Mouse (Mus musculus): ENCODE measurements around the gene Timm23.
"Not testable (repeated sequence)": the region's sequence is repeated elsewhere in the genome, so short reads cannot be mapped to it uniquely, and the experiment has no call there.

The Timm23 gene

DNA sequence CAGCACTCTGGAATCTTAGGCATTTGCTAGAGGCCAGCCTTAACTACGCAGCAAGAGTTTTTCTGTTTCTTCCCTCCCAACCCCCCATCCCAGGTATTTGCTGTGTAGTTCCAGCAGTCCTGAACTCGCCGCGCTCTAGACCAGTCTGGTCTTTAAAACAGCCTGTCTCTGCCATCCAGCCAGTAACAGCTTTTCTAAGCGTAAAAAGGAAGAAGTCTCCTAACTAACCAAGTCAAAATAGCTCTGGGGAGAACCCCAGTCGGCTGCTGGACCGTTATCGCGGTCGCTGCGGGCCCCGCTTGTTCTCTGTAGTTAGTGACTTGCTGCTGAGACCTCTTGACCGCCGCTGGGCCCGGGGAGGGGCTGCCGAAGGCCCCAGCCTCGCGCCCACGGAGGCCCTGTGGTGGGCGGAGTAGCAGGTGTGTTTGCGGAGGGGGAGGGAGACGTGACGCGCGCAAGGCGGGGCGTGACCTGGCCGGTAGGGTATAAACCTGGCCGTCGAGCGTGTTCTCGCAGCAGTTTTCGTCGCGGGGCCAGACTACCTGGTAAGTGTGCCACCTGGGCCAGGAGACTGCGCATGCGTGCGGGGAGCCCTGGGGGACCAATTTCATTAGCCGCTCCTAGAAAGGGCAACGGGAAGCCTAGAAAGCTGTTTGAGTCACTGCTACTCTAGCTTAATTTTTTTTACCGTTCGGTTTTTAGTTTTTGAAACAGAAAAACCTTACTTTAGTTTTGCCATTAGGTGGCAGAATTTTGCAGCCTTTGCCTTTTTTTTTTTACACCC is 36.2 kb downstream of the Timm23 start:
- in situ Hi-C loops (cut with MboI, MseI): no loop called here

DNA sequence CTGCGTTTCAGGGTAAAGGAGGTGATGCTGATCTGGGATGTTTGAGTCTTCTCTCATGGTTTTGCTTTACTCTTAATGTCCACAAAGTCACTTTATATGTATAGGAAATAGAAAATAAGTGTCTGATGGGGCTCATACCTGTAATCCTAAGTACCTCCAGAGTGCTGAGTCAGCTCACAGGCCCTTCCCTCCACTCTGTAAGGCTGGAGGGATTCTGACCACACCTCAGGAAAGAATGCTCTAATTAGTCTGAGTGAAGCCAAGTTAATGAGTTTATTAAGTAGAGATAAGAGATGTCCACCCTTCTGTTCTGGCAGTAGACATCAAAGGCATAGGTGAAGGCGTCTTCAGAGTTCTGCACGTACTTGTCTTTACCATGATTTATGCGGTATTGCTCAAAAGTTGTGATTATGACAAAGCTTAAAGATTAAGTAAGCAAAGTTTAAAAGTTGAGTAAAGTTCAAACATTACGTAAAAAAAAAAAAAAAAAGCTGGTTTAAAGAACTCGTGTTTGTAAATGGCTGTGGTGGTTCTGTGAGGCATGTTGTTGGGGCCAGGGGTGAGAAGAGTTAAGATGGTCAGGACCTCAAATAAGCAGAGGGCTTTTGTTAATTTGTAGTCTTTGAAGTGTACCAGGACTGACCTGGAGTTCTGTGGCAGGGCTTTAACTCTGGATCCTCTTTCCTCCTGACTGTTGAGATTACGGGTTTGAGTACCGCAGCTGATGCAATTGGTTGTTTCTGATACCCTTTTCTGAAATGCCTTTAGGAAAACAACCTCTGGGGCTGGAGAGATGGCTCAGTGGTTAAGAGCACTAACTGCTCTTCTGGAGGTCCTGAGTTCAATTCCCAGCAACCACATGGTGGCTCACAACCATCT is 37.3 kb downstream of the Timm23 start:
- in situ Hi-C loops (cut with MboI, MseI): no loop called here

DNA sequence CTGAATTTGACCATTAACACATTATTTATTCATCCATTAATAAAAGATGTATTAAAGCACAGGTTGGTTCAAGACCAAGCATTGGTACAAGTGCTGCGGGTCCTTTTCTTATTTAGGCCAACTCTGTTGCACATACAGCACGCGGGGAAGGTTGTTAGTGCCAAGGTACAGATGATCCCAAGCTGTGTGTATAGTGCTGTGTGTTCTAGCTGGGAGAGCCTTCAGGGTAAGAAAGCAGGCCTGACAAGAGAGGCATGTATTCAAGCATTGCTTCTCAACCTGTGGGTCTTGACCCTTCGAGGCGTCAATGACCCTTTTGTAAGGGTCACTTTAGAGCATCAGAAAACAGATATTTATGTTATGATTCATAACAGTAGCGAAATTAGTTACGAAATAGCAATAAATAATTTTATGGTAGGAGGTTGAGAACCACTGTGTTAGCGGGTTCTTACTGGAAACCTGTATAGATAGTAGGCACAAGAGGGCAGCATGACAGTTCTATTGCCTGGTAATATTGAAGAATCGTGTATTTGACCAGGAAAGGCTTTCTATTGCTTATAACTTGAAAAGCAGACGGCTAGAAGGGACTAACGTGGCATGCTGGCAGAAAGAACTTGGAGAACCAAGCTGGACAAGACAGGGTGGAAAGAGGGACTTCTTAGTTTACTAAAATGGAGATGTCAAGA is 38.4 kb downstream of the Timm23 start:
- in situ Hi-C loops (cut with MboI, MseI): no loop called here

DNA sequence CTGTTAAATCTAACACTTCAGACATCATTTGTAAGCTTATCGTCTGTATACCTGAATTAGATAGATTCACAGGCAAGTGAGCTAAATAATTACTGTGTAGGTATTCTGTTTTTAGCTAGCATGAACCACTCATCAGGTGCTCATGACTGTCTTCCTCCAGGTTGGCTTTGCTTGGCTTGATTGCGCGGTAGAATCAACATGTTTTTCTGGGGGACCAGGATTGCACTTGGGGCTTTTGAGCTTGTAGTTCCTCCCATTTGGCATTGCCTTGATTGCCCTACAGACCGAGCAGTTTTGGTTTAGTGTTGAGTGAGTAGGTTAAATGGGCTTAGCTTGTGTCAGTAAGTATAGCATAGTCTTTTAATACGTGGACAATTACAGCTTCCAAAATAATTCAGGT is 39.5 kb downstream of the Timm23 start:
- in situ Hi-C loops (cut with MboI, MseI): no loop called here

DNA sequence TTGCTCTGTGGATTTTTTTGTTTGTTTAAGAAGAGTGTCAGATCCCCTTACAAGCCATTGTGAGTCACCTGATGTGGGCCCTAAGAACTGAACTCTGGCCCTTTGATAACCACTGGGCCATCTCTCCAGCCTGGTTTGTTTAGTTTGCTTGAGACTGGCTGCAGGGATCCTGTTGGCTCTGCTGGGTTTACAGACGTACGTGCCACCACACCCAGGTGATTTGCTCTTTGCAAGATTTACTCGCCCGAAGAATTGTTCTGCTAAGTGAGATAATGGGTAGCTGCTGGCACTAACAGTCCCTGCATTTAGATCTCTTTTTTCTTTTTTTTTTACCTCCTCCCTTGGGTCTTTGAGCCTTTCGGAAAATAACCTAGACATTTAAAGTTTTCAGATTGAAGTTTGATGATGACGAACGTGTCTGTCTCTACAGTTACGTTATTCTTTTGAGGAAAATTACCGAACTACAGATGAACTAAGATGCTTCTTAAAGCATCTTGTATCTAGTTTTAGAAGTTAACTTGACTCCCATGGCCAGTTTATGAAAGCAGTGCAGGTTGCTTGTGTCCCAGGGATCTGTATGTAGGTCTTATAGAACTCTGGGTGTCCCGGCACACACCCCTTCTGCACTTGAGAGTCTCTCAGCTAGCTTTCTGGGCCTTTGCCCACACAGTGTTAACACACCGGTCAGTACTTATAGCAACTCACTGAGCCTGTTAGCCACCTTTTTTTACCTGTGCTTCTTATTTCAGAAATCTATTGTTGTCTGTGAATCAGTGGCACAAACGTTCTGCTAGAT is 40.4 kb downstream of the Timm23 start:
- in situ Hi-C loops (cut with MboI, MseI): no loop called here

DNA sequence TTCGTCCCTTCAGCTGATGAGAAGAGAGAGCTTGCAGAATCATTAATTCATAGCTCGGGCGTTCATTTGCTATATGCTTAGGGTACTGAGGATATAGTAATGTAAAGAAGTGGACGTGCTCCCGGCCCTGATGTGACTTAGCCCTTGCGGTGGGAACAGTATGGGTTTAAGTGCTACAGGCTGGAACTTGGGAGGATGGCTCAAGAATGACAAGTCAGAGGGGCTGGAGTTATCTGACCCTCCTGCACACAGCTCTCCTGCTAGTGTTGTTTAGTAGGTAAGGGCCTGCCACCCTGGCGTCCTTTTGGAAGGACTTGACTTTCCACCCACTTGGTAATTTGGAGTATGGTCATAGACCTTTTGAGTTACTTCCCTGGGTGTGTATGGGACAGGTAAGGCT is 41.1 kb downstream of the Timm23 start:
- in situ Hi-C loops (cut with MboI, MseI): no loop called here

DNA sequence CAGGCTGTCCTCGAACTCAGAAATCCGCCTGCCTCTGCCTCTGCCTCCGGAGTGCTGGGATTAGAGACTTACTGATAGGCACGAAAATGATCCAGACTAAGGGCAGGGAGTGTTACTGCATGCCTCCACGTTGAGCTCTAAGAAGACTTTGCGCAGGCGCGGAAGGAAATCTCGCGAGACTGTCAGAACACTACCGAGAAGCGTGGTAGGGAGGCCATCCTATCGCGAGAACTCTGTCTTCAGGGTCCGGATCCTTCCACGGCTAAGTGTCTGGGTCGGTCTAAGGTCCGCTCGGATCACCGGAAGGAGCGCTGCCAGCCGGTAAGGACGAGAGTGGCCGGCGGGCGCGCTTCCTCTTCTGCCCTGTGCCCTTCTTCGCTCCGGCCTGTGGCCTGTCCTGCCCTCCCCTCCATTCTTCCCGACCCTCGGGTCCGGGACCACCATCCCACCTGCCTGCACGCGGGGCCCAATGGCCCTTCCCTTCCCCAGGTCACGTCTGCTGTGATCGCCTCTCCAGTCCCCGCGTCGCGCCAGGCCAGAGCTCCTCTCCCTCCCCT is 41.9 kb downstream of the Timm23 start, which contains the start of gene Ncoa4:
Gene Ncoa4, plus strand, starts transcription at position 176 of the 557 bp plus-strand sequence.
- in situ Hi-C loops (cut with MboI, MseI): loop anchor here (5.0 kb wide), 1 partner anchor 72 kb away; the partner anchor contains the start of genes Dph3 and Oxnad1

DNA sequence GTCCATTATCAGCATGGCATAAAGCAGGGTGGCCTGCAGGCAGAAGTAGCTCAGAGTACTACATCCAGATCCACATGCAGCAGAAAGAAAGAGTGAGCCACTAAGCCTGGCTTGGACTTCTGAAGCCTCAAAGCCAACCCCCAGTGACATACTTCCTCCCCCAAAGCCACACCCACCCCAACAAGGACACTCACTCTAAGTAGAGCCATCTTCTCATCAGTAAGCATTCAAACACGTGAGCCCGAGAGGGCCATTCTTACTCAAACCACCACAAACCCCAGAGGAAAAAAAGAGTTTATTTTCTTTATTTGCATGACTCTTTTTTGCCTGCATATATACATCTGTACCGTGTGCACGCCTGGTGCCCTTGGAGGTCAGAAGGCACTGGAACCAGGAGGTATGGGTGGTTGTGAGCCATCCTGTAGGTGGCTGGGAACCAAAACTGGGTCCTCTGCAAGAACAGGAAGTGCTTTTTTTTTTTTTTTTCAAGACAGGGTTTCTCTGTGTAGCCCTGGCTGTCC is 42.5 kb downstream of the Timm23 start:
- in situ Hi-C loops (cut with MboI, MseI): loop anchor here (5.0 kb wide), 1 partner anchor 72 kb away; the partner anchor contains the start of genes Dph3 and Oxnad1

DNA sequence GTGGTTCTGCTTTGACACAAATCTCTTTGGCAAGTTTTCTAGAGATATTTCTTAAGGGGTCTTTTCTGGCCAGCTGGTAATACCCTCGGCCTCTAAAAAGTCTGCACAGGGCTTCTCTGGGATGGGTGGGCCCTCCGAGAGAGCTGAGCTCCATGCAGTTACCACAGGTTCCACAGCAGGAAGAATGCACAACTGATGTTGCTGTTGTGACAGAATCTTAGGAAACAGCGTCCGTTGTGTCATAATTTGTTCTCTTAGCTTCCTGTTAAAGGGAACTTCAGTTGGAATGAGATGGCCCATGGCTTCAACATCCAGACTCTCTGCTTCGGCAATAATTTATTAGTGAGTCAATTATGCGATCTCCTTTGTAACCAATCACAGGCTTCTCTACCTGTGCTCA is 46.9 kb downstream of the Timm23 start:
- in situ Hi-C loops (cut with MboI, MseI): loop anchor here (5.0 kb wide), 1 partner anchor 67 kb away; the partner anchor contains the start of genes Dph3 and Oxnad1

DNA sequence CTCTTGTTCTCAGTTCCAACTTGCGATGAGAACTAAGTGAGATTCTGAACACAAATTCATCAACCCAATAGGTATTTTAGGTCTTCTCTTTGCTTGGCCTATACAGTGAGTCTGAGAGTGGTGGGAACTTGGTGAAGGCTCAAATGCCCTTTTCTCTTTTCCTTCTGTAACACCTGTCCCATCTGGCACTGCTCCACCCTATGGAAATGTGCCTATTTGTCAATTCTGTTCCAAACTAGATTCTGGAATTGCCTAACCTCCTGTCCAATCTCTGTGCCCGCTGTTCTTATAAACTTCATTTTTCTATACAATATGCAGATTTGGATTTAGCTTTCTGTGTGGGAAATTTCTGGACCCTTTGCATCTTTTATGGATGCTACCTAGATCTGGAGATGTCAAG is 48.5 kb downstream of the Timm23 start:
- in situ Hi-C loops (cut with MboI, MseI): no loop called here

DNA sequence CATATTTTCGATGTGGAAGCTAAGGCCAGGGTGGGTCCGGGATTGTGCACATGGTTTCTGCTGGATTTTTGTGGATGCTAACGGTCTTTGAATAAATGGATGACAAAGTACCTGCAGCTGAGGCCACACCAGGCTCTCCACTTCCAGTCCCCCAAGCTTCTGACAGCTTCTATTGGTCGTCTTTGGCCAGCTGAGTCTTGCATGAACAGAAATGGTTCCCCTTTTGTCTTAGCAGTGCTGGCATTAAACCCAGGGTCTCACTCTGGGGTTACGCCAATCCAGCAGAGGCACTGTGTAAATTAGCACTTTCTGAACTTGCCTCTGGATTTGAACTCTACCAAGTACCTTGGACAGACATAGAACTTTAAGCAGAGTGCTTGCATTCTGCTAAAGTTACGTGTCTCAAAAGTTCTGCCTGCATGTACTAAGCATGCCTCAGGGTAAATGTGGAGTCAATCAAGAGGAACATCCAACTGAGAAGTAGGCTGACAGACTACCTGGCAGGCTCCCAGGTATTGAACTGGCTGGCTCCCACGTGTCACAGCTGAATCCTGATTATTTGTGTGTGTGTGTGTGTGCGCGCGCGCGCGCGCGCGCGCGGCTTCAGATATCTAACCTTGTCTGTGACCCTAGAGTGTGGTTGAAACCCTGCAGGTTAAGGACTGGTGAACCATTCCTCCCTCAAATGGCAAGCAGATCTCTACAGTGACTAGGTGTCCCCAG is 49.3 kb downstream of the Timm23 start:
- in situ Hi-C loops (cut with MboI, MseI): no loop called here

DNA sequence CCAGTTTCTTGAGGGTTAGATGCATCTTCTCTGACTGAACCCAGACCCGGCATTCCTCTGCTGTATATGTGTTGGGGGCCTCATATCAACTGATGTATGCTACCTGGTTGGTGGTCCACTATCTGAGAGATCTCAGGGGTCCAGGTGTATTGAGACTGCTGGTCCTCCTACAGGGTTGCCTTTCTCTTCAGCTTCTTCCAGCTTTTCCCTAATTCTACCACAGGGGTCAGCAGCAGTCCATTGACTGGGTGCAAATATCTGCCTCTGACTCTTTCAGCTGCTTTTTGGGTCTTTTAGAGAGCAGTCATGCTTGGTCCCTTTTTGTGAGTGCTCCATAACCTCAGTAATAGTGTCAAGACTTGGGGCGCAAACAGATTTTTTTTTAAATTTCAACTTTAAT is 50.8 kb downstream of the Timm23 start:
- in situ Hi-C loops (cut with MboI, MseI): no loop called here

DNA sequence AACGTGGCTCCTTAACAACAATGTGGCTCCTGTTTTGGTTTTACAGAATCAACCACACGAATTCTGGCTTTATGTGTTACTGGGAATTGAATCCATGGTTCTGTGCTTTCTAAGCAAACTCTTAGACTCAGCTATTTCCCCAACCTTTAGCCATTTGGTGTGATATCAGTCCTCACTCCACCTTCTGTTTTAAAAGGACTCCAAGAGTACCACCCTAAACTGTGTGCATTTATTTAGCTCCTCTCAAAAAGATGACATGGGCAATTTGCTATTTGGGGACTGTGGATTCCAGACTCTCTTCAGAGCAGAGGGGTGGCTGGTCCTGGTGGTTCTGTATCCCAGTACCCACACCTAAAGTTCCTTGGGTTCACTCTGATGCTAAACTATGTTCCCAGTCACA is 55.1 kb downstream of the Timm23 start:
- in situ Hi-C loops (cut with MboI, MseI): no loop called here

DNA sequence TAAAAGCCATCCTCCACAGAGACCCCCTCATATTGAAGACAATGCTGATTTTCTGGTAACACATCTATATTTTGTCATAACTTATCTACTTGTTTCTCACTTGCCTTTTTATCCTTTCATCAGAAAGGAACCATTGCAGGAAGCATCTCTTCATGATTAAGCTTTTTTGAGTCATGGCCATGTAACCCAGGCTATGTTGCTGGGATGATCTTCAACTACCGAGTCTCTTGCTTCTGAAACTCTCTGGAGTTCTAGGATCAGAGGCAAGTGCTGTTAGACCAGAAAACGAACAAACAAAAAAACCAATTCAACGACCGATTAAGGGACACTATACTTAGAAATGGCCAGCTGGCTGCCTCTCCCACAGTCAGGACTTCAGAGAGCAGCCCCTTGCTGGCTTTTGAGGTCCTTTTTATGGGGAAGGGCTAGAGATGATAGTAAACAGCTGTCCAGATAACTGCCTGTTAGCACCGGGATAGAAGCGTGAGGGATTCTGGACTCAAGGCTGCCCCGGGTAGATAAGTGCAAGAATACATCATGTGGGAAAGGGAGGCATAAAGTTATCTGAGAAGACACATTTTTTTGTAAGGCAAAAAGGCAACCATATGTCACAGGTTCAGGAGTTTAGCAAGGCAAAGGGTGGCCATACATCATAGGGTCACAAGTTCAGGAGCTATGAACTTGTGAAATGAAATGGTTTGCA is 55.7 kb downstream of the Timm23 start:
- in situ Hi-C loops (cut with MboI, MseI): no loop called here

DNA sequence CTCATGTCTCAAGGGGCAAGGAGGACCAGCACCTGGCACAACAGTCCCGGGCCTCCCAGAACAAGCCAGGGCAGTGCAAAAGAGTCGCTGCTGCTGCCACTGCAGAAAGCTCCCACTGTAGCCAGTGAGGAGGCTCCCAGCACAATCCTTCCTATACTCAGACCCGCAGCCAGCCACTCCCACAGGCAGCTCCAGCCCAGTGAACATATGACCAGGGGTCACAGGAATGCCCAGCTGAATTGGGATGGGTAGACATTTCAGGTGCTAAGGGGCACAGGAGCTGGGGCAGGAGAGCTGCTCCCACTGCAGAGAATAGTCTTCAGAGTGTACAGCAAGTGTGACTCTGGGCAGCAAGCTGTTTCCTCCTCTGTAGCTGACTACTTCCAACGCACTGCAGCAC is 56.3 kb downstream of the Timm23 start:
- in situ Hi-C loops (cut with MboI, MseI): no loop called here

DNA sequence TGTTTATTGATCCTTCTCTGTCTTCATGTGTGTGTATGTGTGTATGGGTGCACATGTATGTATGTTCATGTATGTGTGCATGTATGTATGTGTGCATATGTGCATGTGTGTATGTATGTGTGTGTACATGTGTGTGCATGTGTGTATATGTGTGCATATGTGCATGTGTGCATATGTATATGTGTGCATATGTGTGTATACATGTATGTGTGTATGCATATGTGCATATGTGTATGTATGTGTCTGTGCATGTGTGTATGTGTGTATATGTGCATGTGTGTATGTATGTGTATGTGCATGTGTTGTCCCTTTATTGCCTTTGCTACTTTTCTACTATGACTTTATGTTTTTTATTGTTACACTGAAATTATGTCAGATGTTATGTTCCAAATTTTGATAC is 57.0 kb downstream of the Timm23 start:
- in situ Hi-C loops (cut with MboI, MseI): no loop called here

DNA sequence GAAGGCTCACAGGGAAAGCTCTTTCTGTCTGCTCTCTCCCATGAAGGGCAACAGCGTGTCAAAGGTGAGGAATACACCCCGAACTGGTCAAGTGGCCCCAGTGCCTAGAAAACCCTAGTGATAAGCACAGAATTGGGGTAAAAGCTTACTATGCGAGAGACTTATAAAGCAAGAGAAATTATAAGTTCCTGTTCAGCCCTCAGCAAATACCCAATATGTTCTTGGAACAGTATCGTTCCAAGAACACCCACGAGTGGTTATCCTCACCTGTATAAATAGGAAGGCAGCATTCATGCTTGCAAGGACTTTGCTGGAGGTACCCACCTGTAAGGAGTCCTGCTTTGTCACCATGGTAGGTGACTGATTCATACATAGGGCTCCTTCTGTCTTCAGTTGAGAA is 60.0 kb downstream of the Timm23 start, which contains the start of gene Msmb:
Gene Msmb, plus strand, starts transcription at position 301 of the 400 bp plus-strand sequence.
- in situ Hi-C loops (cut with MboI, MseI): no loop called here

DNA sequence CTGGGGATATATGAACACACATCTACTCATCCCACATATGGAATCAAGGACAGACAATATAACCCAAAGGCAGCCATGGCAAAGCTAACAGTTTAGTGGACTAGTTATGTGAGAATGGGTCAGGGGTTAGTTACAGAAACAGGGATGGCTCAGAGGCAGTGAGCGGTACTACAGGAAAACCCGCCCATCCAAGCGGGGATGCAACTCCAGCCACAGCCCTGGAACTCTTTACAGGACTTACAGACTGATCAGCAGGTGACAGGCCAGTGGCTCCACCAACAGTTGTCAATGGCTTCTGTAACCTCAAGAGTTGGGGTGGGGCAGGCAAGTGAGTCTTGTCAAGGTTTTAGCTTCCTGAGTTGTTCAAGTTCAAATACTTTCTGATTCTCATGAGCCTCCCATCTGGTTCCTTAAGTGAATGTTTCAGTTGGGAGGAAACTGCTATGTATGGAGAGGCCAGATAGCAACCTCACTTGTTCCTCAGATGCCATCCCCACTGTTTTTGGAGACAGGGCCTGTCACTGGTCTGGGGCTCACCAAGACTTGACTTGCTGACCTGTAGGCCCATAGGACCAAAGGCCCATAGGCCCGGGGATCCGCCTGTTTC is 61.2 kb downstream of the Timm23 start:
- in situ Hi-C loops (cut with MboI, MseI): no loop called here

DNA sequence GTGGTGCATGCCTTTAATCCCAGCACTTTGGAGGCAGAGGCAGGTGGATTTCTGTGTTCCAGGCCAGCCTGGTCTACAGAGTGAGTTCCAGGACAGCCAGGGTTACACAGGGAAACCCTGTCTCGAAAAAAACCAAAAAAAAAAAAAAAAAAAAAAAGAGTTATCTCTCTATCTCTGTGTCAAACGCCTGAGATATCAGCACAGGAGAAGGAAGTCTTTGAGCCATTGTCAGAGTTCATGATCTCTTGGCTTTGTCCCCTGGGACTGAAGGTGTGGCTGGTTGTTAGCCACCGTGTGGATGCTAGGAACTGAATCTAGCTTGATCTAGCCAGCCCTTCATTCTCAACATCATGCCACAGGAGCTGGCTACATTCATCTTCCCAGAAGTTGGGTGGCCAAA is 65.2 kb downstream of the Timm23 start:
- in situ Hi-C loops (cut with MboI, MseI): not testable (repeated sequence)

Data from T-helper 1 cell (primary cell).